Mouse (Mus musculus) midbrain, embryonic 15.5 days (tissue): ENCODE results near the gene Adgrf3. TPM values are rescaled to one million over a fixed set of nuclear protein-coding genes. Genes with fewer than 3 reads are reported as not detected.

ENCODE experiments used
- ATAC-seq: fragments of 200-750 bp; cut with Nextera tagmentation; replicated peaks from 2 replicates; pipeline ENCODE4 v1.8.0; 2017; ENCODE audit warnings: moderate TSS enrichment
- H3K27ac ChIP-seq: fragments of 300-500 bp; sonication (generic); 2 replicates; pipeline ENCODE4 v1.5.1; 2015; ENCODE audit warnings: mild to moderate bottlenecking, inconsistent platforms
- H3K27me3 ChIP-seq: fragments of 300-500 bp; sonication (generic); replicated peaks from 2 replicates; pipeline ENCODE4 v1.6.1; 2015; ENCODE audit warnings: inconsistent platforms
- H3K36me3 ChIP-seq: fragments of 300-500 bp; sonication (generic); replicated peaks from 2 replicates; pipeline ENCODE4 v1.6.1; 2015; ENCODE audit warnings: inconsistent platforms
- H3K4me1 ChIP-seq: fragments of 300-500 bp; sonication (generic); 2 replicates; pipeline ENCODE4 v1.6.1; 2015; ENCODE audit warnings: inconsistent platforms
- H3K4me2 ChIP-seq: fragments of 300-500 bp; sonication (generic); 2 replicates; pipeline ENCODE4 v1.6.1; 2015; ENCODE audit warnings: inconsistent platforms, mild to moderate bottlenecking, moderate library complexity
- H3K4me3 ChIP-seq: fragments of 300-500 bp; sonication (generic); 2 replicates; pipeline ENCODE4 v1.5.1; 2015; ENCODE audit warnings: mild to moderate bottlenecking, inconsistent platforms
- H3K9ac ChIP-seq: fragments of 300-500 bp; sonication (generic); 2 replicates; pipeline ENCODE4 v1.6.1; 2015; ENCODE audit warnings: mild to moderate bottlenecking, inconsistent platforms
- H3K9me3 ChIP-seq: fragments of 300-500 bp; sonication (generic); 2 replicates; pipeline ENCODE4 v1.6.1; 2016; ENCODE audit warnings: inconsistent platforms
- WGBS: fragments of 180-500 bp; shearing (Covaris S2); methylation state at CpG from one replicate; pipeline ENCODE4 v1.1.7; 2015; ENCODE audit warnings: mixed read lengths; 5-methylcytosine and 5-hydroxymethylcytosine counted together
- polyA plus RNA-seq: library from polyadenylated mRNA; unstranded; fragments of >200 nt; fragmentation: Nextera tagmentation; extraction: Ambion mirVana; gene quantifications from 2 replicates; pipeline ENCODE4 v1.2.1, GENCODE M21; 2015

Adgrf3 gene
- polyA plus RNA-seq, 1 experiment from 2014 or later, result not detected

GRCm38 (mm10) chr5:30198257-30198656 is 7.3 kb downstream of the Adgrf3 start:
- Histone ChIP-seq H3K36me3 (no peaks in the 10 kb centered on the region), H3K9me3 (no peaks in the 10 kb centered on the region), H3K4me1 (no peaks in the 10 kb centered on the region), H3K27ac (no peak overlapping the region), H3K4me3 (no peak overlapping the region), H3K4me2 (no peak overlapping the region), H3K9ac (no peak overlapping the region), H3K27me3 (no peaks in the 10 kb centered on the region)
- WGBS, result 80% methylated on average over 7 of the region's 7 CpGs
- ATAC-seq, result no peak

- H3K36me3 ChIP-seq, result no peaks in the 10 kb centered on the region
- no peaks in the 10 kb centered on the region for H3K27me3 ChIP-seq
- 90% methylated on average over 5 of the region's 5 CpGs for WGBS
- no peak overlapping the region for H3K4me3 ChIP-seq
- no peaks in the 10 kb centered on the region for H3K4me1 ChIP-seq
- ATAC-seq, result no peak
- no peak overlapping the region for H3K9ac ChIP-seq
- no peaks in the 10 kb centered on the region for H3K9me3 ChIP-seq
- H3K27ac ChIP-seq, result no peak overlapping the region
- H3K4me2 ChIP-seq, result no peak overlapping the region
Measured at GRCm38 (mm10) chr5:30195340-30195739, 10.2 kb downstream of the Adgrf3 start.

GRCm38 (mm10) chr5:30192452-30192851 is 13.1 kb downstream of the Adgrf3 start:
- Histone ChIP-seq H3K4me3 (no peak overlapping the region), H3K4me1 (no peaks in the 10 kb centered on the region), H3K4me2 (no peak overlapping the region), H3K27me3 (no peaks in the 10 kb centered on the region), H3K36me3 (peaks cover 7% of the 10 kb centered on the region; the same call in 1 of the 2 replicates), H3K9ac (no peak overlapping the region), H3K9me3 (no peaks in the 10 kb centered on the region), H3K27ac (no peak overlapping the region)
- ATAC-seq, result no peak
- WGBS, result 85% methylated on average over 1 of the region's 1 CpGs

- Histone ChIP-seq H3K9ac (no peak overlapping the region), H3K4me2 (no peak overlapping the region), H3K9me3 (no peaks in the 10 kb centered on the region), H3K27me3 (no peaks in the 10 kb centered on the region), H3K27ac (no peak overlapping the region), H3K36me3 (peaks cover 25% of the 10 kb centered on the region), H3K4me1 (no peaks in the 10 kb centered on the region), H3K4me3 (no peak overlapping the region)
- WGBS, result 95% methylated on average over 12 of the region's 12 CpGs
- no peak for ATAC-seq
Measured at GRCm38 (mm10) chr5:30187687-30188485, 17.6 kb downstream of the Adgrf3 start.

GRCm38 (mm10) chr5:30175811-30176210 is 29.7 kb downstream of the Adgrf3 start:
- WGBS, result 89% methylated on average over 4 of the region's 4 CpGs
- Histone ChIP-seq H3K4me1 (no peaks in the 10 kb centered on the region), H3K27ac (no peak overlapping the region), H3K9ac (no peak overlapping the region), H3K9me3 (no peaks in the 10 kb centered on the region), H3K36me3 (peaks cover 38% of the 10 kb centered on the region), H3K27me3 (no peaks in the 10 kb centered on the region), H3K4me2 (no peak overlapping the region), H3K4me3 (no peak overlapping the region)
- no peak for ATAC-seq

GRCm38 (mm10) chr5:30172931-30173692 is 32.4 kb downstream of the Adgrf3 start:
- Histone ChIP-seq H3K4me2 (no peak overlapping the region), H3K4me3 (no peak overlapping the region), H3K27me3 (no peaks in the 10 kb centered on the region), H3K9ac (no peak overlapping the region), H3K9me3 (no peaks in the 10 kb centered on the region), H3K4me1 (no peaks in the 10 kb centered on the region), H3K36me3 (peaks cover 43% of the 10 kb centered on the region), H3K27ac (no peak overlapping the region)
- no peak for ATAC-seq
- 56% methylated on average over 20 of the region's 20 CpGs for WGBS

GRCm38 (mm10) chr5:30172115-30172514 is 33.4 kb downstream of the Adgrf3 start:
- Histone ChIP-seq H3K36me3 (peaks cover 44% of the 10 kb centered on the region), H3K4me3 (no peak overlapping the region), H3K27me3 (no peaks in the 10 kb centered on the region), H3K27ac (no peak overlapping the region), H3K4me1 (no peaks in the 10 kb centered on the region), H3K9me3 (no peaks in the 10 kb centered on the region), H3K4me2 (no peak overlapping the region), H3K9ac (no peak overlapping the region)
- no peak for ATAC-seq

- Histone ChIP-seq H3K9ac (no peak overlapping the region), H3K4me2 (no peak overlapping the region), H3K4me3 (no peak overlapping the region), H3K27ac (no peak overlapping the region), H3K27me3 (no peaks in the 10 kb centered on the region), H3K9me3 (no peaks in the 10 kb centered on the region), H3K36me3 (peaks cover 34% of the 10 kb centered on the region), H3K4me1 (no peaks in the 10 kb centered on the region)
- no peak for ATAC-seq
- 92% methylated on average over 5 of the region's 5 CpGs for WGBS
Measured at GRCm38 (mm10) chr5:30170303-30170940, 35.1 kb downstream of the Adgrf3 start.

- H3K27ac ChIP-seq, result no peak overlapping the region
- peaks cover 22% of the 10 kb centered on the region for H3K36me3 ChIP-seq
- H3K27me3 ChIP-seq, result no peaks in the 10 kb centered on the region
- H3K9ac ChIP-seq, result no peak overlapping the region
- no peaks in the 10 kb centered on the region for H3K4me1 ChIP-seq
- no peak for ATAC-seq
- no peaks in the 10 kb centered on the region for H3K9me3 ChIP-seq
- WGBS, result 93% methylated on average over 5 of the region's 5 CpGs
- no peak overlapping the region for H3K4me3 ChIP-seq
- H3K4me2 ChIP-seq, result no peak overlapping the region
Measured at GRCm38 (mm10) chr5:30165234-30165946, 40.1 kb downstream of the Adgrf3 start.

- no peak for ATAC-seq
- WGBS, result 86% methylated on average over 6 of the region's 6 CpGs
- no peaks in the 10 kb centered on the region for H3K9me3 ChIP-seq
- no peak overlapping the region for H3K4me3 ChIP-seq
- H3K4me1 ChIP-seq, result no peaks in the 10 kb centered on the region
- H3K27ac ChIP-seq, result no peak overlapping the region
- no peaks in the 10 kb centered on the region for H3K27me3 ChIP-seq
- H3K9ac ChIP-seq, result no peak overlapping the region
- no peak overlapping the region for H3K4me2 ChIP-seq
- peaks cover 2% of the 10 kb centered on the region; the same call in 1 of the 2 replicates for H3K36me3 ChIP-seq
Measured at GRCm38 (mm10) chr5:30162339-30162738, 43.2 kb downstream of the Adgrf3 start.

GRCm38 (mm10) chr5:30161836-30162235 is 43.7 kb downstream of the Adgrf3 start:
- no peak overlapping the region for H3K4me3 ChIP-seq
- peaks cover 1% of the 10 kb centered on the region; the same call in 1 of the 2 replicates for H3K36me3 ChIP-seq
- no peak for ATAC-seq
- no peaks in the 10 kb centered on the region for H3K27me3 ChIP-seq
- no peak overlapping the region for H3K27ac ChIP-seq
- no peak overlapping the region for H3K4me2 ChIP-seq
- H3K4me1 ChIP-seq, result peaks cover 2% of the 10 kb centered on the region
- no peaks in the 10 kb centered on the region for H3K9me3 ChIP-seq
- H3K9ac ChIP-seq, result no peak overlapping the region
- 80% methylated on average over 1 of the region's 1 CpGs for WGBS

GRCm38 (mm10) chr5:30159601-30160000 is 45.9 kb downstream of the Adgrf3 start:
- H3K27ac ChIP-seq, result no peak overlapping the region
- 90% methylated on average over 6 of the region's 6 CpGs for WGBS
- H3K4me2 ChIP-seq, result no peak overlapping the region
- H3K4me3 ChIP-seq, result no peak overlapping the region
- no peak for ATAC-seq
- no peak overlapping the region for H3K9ac ChIP-seq
- H3K36me3 ChIP-seq, result no peaks in the 10 kb centered on the region
- no peaks in the 10 kb centered on the region for H3K27me3 ChIP-seq
- H3K4me1 ChIP-seq, result peaks cover 13% of the 10 kb centered on the region
- no peaks in the 10 kb centered on the region for H3K9me3 ChIP-seq
